Mouse (Mus musculus) right cerebral cortex, adult 2 months (tissue): Measurements from ENCODE around the gene Cd6.

Source experiments
- DNase-seq, 2 experiments: peaks; one replicate each; pipeline ENCODE4 v3.0.0; 2021 to 2022; ENCODE audit warnings: low spot score in 2 of 2

Gene Cd6

GRCm38 (mm10) chr19:10839010-10839892, 9.4 kb upstream of the Cd6 start, which contains the start of gene Slc15a3:
Gene Slc15a3 (plus strand): TSS chr19:10839727.
- DNase-seq: no peak

DNA sequence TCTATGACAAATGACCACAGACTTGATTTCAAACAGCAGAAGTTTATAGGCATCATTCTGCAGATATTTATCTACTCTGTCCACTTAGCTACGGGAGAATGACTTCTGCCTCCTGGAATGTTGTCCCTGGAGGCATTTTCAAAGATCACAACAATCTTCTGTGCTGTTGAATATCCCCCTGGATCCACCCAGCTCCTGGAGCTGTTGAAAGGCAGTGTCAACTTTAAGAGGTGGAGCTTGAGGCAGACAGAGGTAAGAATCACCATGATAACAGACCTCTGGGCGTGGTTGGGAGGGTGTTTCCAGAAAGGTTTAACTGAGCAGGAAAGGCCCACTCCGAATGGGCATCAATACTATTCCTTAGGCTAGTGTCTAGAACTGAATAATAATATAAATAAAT, 5.8 kb upstream of the Cd6 start:
- DNase-seq: no peak

- DNase-seq: no peak
Measured at GRCm38 (mm10) chr19:10833611-10834010, 3.8 kb upstream of the Cd6 start.

- no peak for DNase-seq
Measured at GRCm38 (mm10) chr19:10832030-10832429, 2.2 kb upstream of the Cd6 start.

DNA sequence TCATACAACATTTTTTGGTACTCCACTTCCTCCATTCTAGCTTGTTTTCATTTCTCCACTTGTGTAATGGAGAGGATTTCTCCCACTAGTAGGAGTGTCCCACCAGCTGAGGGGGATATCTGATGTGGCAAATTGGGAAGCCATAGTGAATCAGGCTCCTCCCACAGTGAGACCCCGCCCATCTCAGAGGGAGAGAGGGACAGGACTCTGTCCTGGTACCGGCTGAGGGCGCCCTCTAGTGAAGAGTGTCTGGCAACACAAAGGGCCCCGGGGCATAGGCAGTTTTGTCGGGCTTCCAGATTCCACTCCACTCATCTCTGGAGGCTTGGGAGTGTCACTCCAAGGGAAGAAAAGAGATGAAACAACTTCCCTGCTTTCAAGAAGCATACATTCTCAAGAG, 1.6 kb upstream of the Cd6 start:
- DNase-seq: peak in 1 of 2 experiments; percentile 22

DNA sequence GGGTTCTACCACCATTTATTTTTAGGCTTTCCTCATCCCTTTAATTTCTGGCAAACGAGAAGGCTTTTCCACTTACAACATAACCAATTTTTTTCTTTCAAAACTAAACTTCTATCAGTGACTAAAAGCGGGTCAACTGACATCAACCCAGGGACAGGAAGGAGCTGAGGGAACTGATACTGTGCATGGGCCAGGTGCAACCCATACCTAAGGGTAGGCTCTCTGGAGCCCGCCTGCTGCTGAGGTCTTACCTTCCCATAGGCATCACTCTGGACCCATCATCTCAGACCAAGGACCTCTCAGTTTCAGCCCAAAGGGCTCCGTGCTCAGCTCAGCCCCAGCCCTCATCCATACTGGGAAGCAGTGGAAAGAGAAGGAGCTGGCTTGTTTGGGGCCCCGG, 1.5 kb downstream of the Cd6 start:
- DNase-seq: no peak

- no peak for DNase-seq
Measured at GRCm38 (mm10) chr19:10824061-10824460, 5.8 kb downstream of the Cd6 start.

DNA sequence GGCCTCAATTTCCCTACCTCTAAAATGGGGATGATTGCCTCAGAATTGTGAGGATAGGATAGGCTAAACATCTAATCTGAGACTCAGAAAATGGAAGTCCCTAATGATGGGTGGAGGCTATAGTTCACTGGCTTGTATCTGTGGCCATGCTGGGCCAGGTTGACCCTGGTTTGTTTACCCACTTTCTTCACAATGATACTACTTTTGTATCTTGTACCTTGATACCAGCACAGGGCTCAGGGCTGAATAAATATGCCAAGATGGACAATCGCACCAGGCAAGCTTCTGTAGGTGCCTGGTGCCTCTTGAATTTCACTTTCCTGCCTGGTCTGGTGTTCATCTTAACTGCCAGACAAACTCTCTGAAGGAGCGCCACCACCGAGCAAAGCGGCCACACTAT, 7.3 kb downstream of the Cd6 start:
- DNase-seq: no peak

GRCm38 (mm10) chr19:10821319-10821718, 8.5 kb downstream of the Cd6 start:
- DNase-seq: no peak

DNA sequence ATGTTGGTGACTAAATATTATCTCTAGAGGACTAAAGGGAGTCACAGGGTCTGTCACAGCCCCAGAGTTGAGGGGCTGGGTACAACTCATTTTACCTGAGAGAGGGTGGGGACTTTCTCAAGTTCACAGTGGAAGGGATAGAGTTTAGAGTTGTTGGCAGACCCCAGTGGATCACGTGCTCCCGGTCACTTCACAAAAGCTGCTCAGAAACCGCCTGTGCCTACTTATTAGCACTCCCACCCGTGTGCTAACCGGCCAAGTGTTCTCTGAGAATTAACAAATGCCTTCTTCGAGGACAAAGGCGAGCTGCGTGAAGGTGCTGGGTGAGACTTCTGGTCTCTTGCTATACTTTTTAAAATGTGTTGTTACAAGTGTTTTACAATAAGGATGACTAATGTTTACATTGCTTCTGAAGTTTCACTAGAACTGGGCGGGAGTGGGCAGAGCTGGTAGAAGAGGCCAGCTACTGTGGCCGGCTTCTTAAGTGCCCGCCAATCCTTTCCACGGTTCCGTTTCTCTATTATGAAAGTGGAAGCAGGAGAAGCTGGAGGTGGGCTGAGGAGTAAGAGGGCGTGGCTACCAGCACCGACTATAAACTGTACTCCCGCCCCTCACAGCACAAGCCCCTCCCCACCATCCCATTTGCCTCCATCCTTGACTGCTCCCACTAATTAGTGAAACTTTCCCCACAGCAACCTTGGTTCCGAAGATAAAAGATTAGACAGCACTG, 11.5 kb downstream of the Cd6 start:
- DNase-seq: no peak

- DNase-seq: no peak
Measured at GRCm38 (mm10) chr19:10816462-10816861, 13.4 kb downstream of the Cd6 start.

- DNase-seq: no peak
Measured at GRCm38 (mm10) chr19:10815871-10816270, 14.0 kb downstream of the Cd6 start.

GRCm38 (mm10) chr19:10813905-10814304, 16.0 kb downstream of the Cd6 start:
- DNase-seq: no peak

DNA sequence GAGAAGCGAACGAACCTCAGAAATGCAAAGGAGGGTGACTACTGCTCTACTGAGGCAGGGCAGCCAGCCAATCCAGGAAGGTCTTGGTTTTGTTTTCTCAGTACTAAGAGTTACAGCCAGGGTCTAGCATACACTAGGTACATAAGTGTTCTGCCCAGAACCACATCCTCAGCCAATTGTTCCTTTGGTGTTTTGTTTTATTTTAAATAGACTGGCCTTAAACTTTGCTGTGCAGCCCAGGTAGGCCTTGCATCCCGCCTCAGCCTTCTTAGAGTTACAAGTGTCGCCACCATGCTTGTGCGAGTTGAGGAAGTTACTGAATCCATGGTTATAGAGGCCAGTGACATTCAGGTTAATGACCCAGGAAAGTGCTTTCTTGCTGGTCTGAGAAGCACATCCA, 16.8 kb downstream of the Cd6 start:
- DNase-seq: no peak

DNA sequence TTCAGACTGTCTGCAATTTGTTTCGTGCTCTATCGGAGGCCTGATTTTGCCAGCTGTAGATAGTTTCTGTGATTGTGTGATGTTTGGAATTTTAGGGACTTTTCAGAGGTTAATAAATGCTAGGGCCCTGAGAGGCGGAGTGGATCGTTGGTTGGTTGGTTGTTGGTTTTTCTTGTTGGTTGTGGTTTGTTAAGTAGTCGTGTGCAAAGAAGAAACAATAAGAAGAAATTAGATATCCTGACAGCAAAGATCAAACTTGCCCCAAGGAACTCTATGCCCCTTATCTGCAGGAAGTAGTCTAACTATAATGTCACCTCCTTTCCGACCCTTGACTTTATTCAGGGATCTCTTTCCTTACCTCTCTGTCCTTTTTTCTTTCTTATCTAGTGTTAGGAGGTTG, 18.4 kb downstream of the Cd6 start:
- no peak for DNase-seq

- DNase-seq: no peak
Measured at GRCm38 (mm10) chr19:10810176-10810492, 19.7 kb downstream of the Cd6 start.

GRCm38 (mm10) chr19:10809428-10810175, 20.3 kb downstream of the Cd6 start:
- peak; percentile 76 to 78 for DNase-seq

GRCm38 (mm10) chr19:10808524-10809233, 21.2 kb downstream of the Cd6 start:
- DNase-seq: no peak

- peak in 1 of 2 experiments; percentile 31 for DNase-seq
Measured at GRCm38 (mm10) chr19:10805661-10806285, 24.1 kb downstream of the Cd6 start.

DNA sequence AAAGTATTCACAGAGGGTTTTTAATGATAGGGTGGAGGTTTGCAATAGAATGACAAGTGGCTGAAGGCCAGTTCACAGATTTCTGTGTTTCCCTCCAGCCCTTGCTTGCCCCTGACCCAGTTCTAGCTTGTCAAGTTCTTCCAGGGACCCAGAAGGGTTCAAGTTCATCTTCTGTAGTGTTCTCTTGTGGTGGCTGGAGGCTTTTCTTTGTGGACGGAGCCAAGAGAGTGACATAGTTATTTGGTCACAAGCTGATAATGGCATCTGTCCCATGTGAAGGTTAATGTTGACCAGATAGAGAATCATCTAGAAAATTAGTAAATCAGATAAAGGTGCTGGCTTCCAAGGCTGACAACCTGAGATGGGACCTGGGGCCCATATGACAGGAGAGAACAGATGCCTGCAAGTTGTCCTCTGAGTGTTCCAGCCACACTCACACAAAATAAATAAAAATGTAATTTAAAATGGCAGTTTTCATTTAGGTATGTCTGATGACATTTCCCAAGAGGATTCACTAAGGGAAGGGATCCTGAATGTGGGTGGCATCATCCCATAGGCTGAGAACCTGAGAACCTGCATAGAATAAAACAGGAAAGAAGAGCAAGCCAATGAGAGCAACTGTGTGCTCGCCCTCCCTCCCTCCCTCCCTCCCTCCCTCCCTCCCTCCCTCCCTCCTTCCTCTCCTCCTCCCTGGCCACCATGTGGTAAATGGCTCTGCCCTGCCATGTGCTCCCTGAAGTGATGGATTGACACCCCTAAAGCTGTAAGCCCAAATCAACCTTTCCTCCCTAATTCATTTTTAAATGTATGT, 24.8 kb downstream of the Cd6 start:
- DNase-seq: no peak
